Comparison of ENCODE assay signal across 8 mouse cellular contexts in genomic region chr10:80701721-80702535, GRCm38 (mm10). TPM values are rescaled to one million over a fixed set of nuclear protein-coding genes. Genes with fewer than 3 reads are reported as not detected.
DNase-seq lines count a peak whose midpoint lies in the region; ATAC-seq lines count a peak whose summit lies in the region.

TSS of gene Mob3a (minus strand) at chr10:80701977.
TSS of gene Izumo4 (plus strand) at chr10:80702184.

- H3K27me3 ChIP-seq in heart, embryonic 13.5 days (replicated peaks) = no peaks in the 10 kb centered on the region
- H3K27me3 ChIP-seq in liver, embryonic 12.5 days (replicated peaks) = no peaks in the 10 kb centered on the region
- H3K27me3 ChIP-seq in stomach, embryonic 15.5 days (replicated peaks) = no peaks in the 10 kb centered on the region

- peaks cover 8% of the 10 kb centered on the region for H3K4me1 ChIP-seq in brown adipose tissue, adult 24 weeks (ENCODE audit: control insufficient read depth, insufficient read depth, insufficient read length, low read length)
- H3K4me1 ChIP-seq in heart, embryonic 13.5 days = peaks cover 74% of the 10 kb centered on the region
- peaks cover 77% of the 10 kb centered on the region for H3K4me1 ChIP-seq in liver, embryonic 12.5 days
- peaks cover 35% of the 10 kb centered on the region for H3K4me1 ChIP-seq in stomach, embryonic 15.5 days

- DNase-seq in CD4-positive, CD25-positive, alpha-beta regulatory T cell, adult 2 months (ENCODE audit: low read depth, low spot score) = peak; percentile 100
- DNase-seq in fat pad, adult 2 months (ENCODE audit: extremely low read depth, low read depth, low spot score) = peak; percentile 90
- DNase-seq in kidney, postnatal 10 days = peak; percentile 99
- DNase-seq in natural killer cell, adult 2 months (ENCODE audit: low spot score in 2 of 2) = peak; percentile 99

- H3K9me3 ChIP-seq in heart, embryonic 13.5 days = no peaks in the 10 kb centered on the region
- H3K9me3 ChIP-seq in liver, embryonic 12.5 days (replicated peaks) = no peaks in the 10 kb centered on the region
- H3K9me3 ChIP-seq in stomach, embryonic 15.5 days = no peaks in the 10 kb centered on the region

- peak within 1 kb of the TSS; percentile 95 for H3K4me2 ChIP-seq in heart, embryonic 13.5 days
- peak within 1 kb of the TSS; percentile 96 for H3K4me2 ChIP-seq in liver, embryonic 12.5 days
- peak within 1 kb of the TSS; percentile 93 for H3K4me2 ChIP-seq in stomach, embryonic 15.5 days

- peaks cover 30% of the 10 kb centered on the region for H3K36me3 ChIP-seq in heart, embryonic 13.5 days
- peaks cover 37% of the 10 kb centered on the region for H3K36me3 ChIP-seq in liver, embryonic 12.5 days
- peaks cover 11% of the 10 kb centered on the region for H3K36me3 ChIP-seq in stomach, embryonic 15.5 days

- peak within 1 kb of the TSS; percentile 72 for H3K4me3 ChIP-seq in brown adipose tissue, adult 24 weeks (ENCODE audit: insufficient read depth, low read depth, low read length)
- H3K4me3 ChIP-seq in heart, embryonic 13.5 days = peak within 1 kb of the TSS; percentile 61
- H3K4me3 ChIP-seq in liver, embryonic 12.5 days = peak within 1 kb of the TSS; percentile 65
- peak within 1 kb of the TSS; percentile 61 for H3K4me3 ChIP-seq in stomach, embryonic 15.5 days (replicated peaks)

- H3K9ac ChIP-seq in heart, embryonic 13.5 days = peak within 1 kb of the TSS; percentile 82
- peak within 1 kb of the TSS; percentile 77 for H3K9ac ChIP-seq in liver, embryonic 12.5 days
- peak within 1 kb of the TSS; percentile 69 for H3K9ac ChIP-seq in stomach, embryonic 15.5 days

- H3K27ac ChIP-seq in brown adipose tissue, adult 24 weeks (replicated peaks; ENCODE audit: low read depth, low read length) = peak within 1 kb of the TSS; percentile 61
- peak within 1 kb of the TSS; percentile 76 for H3K27ac ChIP-seq in heart, embryonic 13.5 days (replicated peaks)
- H3K27ac ChIP-seq in liver, embryonic 12.5 days = peak within 1 kb of the TSS; percentile 97
- H3K27ac ChIP-seq in stomach, embryonic 15.5 days = peak within 1 kb of the TSS; percentile 89

- WGBS in heart, embryonic 13.5 days = under 1% methylated on average over 59 of the region's 59 CpGs
- under 1% methylated on average over 59 of the region's 59 CpGs for WGBS in liver, embryonic 12.5 days (ENCODE audit: insufficient replicate concordance)
- WGBS in stomach, embryonic 15.5 days = under 1% methylated on average over 59 of the region's 59 CpGs

- ATAC-seq in heart, embryonic 13.5 days (ENCODE audit: extremely low read depth, insufficient number of reproducible peaks, low FRiP score, low TSS enrichment) = peak; percentile 94
- ATAC-seq in liver, embryonic 12.5 days = peak; percentile 83
- peak; percentile 94 for ATAC-seq in stomach, embryonic 15.5 days (ENCODE audit: insufficient read depth, low FRiP score, low read depth)

RNA-seq across cellular contexts. Expression of gene Mob3a, which starts in this region (rescaled TPM):
- 5.2 and 12.0 TPM in 2 replicates for polyA plus RNA-seq in brown adipose tissue, adult 24 weeks (2012; ENCODE audit: insufficient read depth, insufficient read length, missing spikeins)
- polyA plus RNA-seq in heart, embryonic 13.5 days (2015; fragmentation: Nextera tagmentation; extraction: Ambion mirVana) = 26.0 and 27.2 TPM in 2 replicates
- polyA plus RNA-seq in liver, embryonic 12.5 days (2016; fragmentation: Nextera tagmentation; extraction: Ambion mirVana) = 43.9 and 45.3 TPM in 2 replicates
- polyA plus RNA-seq in stomach, embryonic 15.5 days (2015; fragmentation: Nextera tagmentation; extraction: Ambion mirVana) = 46.2 and 47.5 TPM in 2 replicates

RNA-seq across cellular contexts. Expression of gene Izumo4, which starts in this region (rescaled TPM):
- 2.5 and 5.0 TPM in 2 replicates for polyA plus RNA-seq in brown adipose tissue, adult 24 weeks (2012; ENCODE audit: insufficient read depth, insufficient read length, missing spikeins)
- 12.7 and 13.5 TPM in 2 replicates for polyA plus RNA-seq in heart, embryonic 13.5 days (2015; fragmentation: Nextera tagmentation; extraction: Ambion mirVana)
- polyA plus RNA-seq in liver, embryonic 12.5 days (2016; fragmentation: Nextera tagmentation; extraction: Ambion mirVana) = 10.1 and 10.6 TPM in 2 replicates
- 27.1 and 32.0 TPM in 2 replicates for polyA plus RNA-seq in stomach, embryonic 15.5 days (2015; fragmentation: Nextera tagmentation; extraction: Ambion mirVana)

Comparison
In these comparisons a context has a peak if more than half of its experiments do, and no peak if none do; other contexts are left out.
1. Peak in every context shown above with its lines: DNase-seq, ATAC-seq, H3K4me3 ChIP-seq and H3K27ac ChIP-seq.